Mouse (Mus musculus) CH12.LX (cell line): ENCODE measurements at regions not wholly inside any gene's neighbourhood (a gene's known extent, or its start where the extent isn't known, plus 50 kb on each side); places are given as distances from the start of the nearest gene placed in this dataset.

Experiments used
- DNase-seq: peaks from one replicate; pipeline ENCODE4 v3.0.0-alpha.2; 2013; ENCODE audit errors: extremely low read depth
- H3K27ac ChIP-seq: 2 replicates; pipeline ENCODE4 v1.5.1; 2012; ENCODE audit warnings: low read depth, mild to moderate bottlenecking, control low read depth, moderate library complexity; ENCODE audit not compliant: insufficient read depth
- H3K27me3 ChIP-seq: replicated peaks from 2 replicates; pipeline ENCODE3; 2012; ENCODE audit warnings: inconsistent platforms
- H3K36me3 ChIP-seq, 2 experiments: replicated peaks in 1 of 2; 2 replicates each; pipeline versions ENCODE3 to v1.6.1; 2012; ENCODE audit warnings: inconsistent platforms in 1 of 2, low read length in 1 of 2, mild to moderate bottlenecking in 1 of 2, mixed read lengths in 1 of 2, moderate library complexity in 1 of 2; ENCODE audit not compliant: control insufficient read depth in 1 of 2, insufficient read depth in 1 of 2
- H3K4me1 ChIP-seq, 2 experiments: 2 replicates each; pipeline ENCODE4 v1.6.1; 2012; ENCODE audit warnings: inconsistent platforms in 1 of 2, moderate library complexity in 1 of 2; ENCODE audit not compliant: insufficient read depth in 2 of 2, control insufficient read depth in 1 of 2
- H3K4me2 ChIP-seq: 2 replicates; pipeline ENCODE4 v1.6.1; 2012; ENCODE audit warnings: low read depth, mild to moderate bottlenecking, control low read depth; ENCODE audit not compliant: poor library complexity, insufficient read depth, severe bottlenecking
- H3K4me3 ChIP-seq, 3 experiments: fragments of 150-350 bp in 1 of 3; sonication (generic) in 1 of 3; replicated peaks in 1 of 3; 2 replicates each; pipeline versions ENCODE3 to v1.5.1; 2011 to 2012; ENCODE audit warnings: low read depth in 2 of 3, low read length in 2 of 3, mild to moderate bottlenecking in 2 of 3, moderate library complexity in 2 of 3, control low read depth in 1 of 3, improper control_type of control experiment in 1 of 3, inconsistent platforms in 1 of 3, mixed read lengths in 1 of 3; ENCODE audit not compliant: poor library complexity in 1 of 3
- H3K79me2 ChIP-seq: replicated peaks from 2 replicates; pipeline ENCODE4 v1.6.1; 2012; ENCODE audit warnings: mild to moderate bottlenecking, moderate library complexity; ENCODE audit not compliant: control insufficient read depth, poor library complexity, insufficient read depth, severe bottlenecking; ENCODE audit errors: extremely low read depth
- H3K9ac ChIP-seq: 2 replicates; pipeline ENCODE4 v1.6.1; 2012; ENCODE audit warnings: low read depth, mild to moderate bottlenecking, control low read depth, moderate library complexity; ENCODE audit not compliant: insufficient read depth
- H3K9me3 ChIP-seq: replicated peaks from 2 replicates; pipeline ENCODE3; 2012; ENCODE audit warnings: low read length, inconsistent platforms, mixed read lengths
- CHD1 ChIP-seq: IDR thresholded peaks from 2 replicates; pipeline ENCODE4 v1.6.1; 2012; ENCODE audit warnings: low read depth, low read length, improper control_type of control experiment, inconsistent platforms
- CTCF ChIP-seq, 2 experiments: IDR thresholded peaks in 1 of 2; conservative IDR thresholded peaks in 1 of 2; 2 replicates each; pipeline ENCODE4 v1.5.1; 2011 to 2012; ENCODE audit warnings: low read depth in 2 of 2, low read length in 2 of 2, improper control_type of control experiment in 1 of 2, inconsistent platforms in 1 of 2, mild to moderate bottlenecking in 1 of 2, moderate library complexity in 1 of 2
- E2F4 ChIP-seq: IDR thresholded peaks from 2 replicates; pipeline ENCODE4 v1.6.1; 2011; ENCODE audit warnings: low read depth, low read length, improper control_type of control experiment; ENCODE audit not compliant: insufficient replicate concordance
- ELF1 ChIP-seq: IDR thresholded peaks from 2 replicates; pipeline ENCODE4 v1.6.1; 2014; ENCODE audit warnings: low read depth, mild to moderate bottlenecking, inconsistent platforms, low read length, improper control_type of control experiment
- EP300 ChIP-seq: IDR thresholded peaks from 2 replicates; pipeline ENCODE4 v1.6.1; 2011; ENCODE audit warnings: low read length, improper control_type of control experiment
- ETS1 ChIP-seq: conservative IDR thresholded peaks from 2 replicates; pipeline ENCODE4 v1.6.1; 2012; ENCODE audit warnings: low read depth, mild to moderate bottlenecking, inconsistent platforms, low read length, improper control_type of control experiment, moderate library complexity
- GABPA ChIP-seq: IDR thresholded peaks from 2 replicates; pipeline ENCODE4 v1.6.1; 2012; ENCODE audit warnings: low read depth, low read length, improper control_type of control experiment, inconsistent platforms; ENCODE audit not compliant: insufficient replicate concordance
- HCFC1 ChIP-seq: IDR thresholded peaks from 2 replicates; pipeline ENCODE4 v1.6.1; 2012; ENCODE audit warnings: low read depth, mild to moderate bottlenecking, inconsistent platforms, low read length, improper control_type of control experiment
- JUN ChIP-seq: IDR thresholded peaks from 2 replicates; pipeline ENCODE4 v1.6.1; 2011; ENCODE audit warnings: low read depth, mild to moderate bottlenecking, low read length, improper control_type of control experiment, moderate library complexity; ENCODE audit not compliant: insufficient read depth
- JUND ChIP-seq: conservative IDR thresholded peaks from 2 replicates; pipeline ENCODE4 v1.6.1; 2011; ENCODE audit warnings: low read depth, low read length, improper control_type of control experiment
- MAFK ChIP-seq: IDR thresholded peaks from 2 replicates; pipeline ENCODE4 v1.6.1; 2011; ENCODE audit warnings: low read length, improper control_type of control experiment; ENCODE audit not compliant: insufficient replicate concordance
- MAX ChIP-seq: IDR thresholded peaks from 2 replicates; pipeline ENCODE4 v1.6.1; 2011; ENCODE audit warnings: low read length, improper control_type of control experiment
- MAZ ChIP-seq: IDR thresholded peaks from 2 replicates; pipeline ENCODE4 v1.6.1; 2012; ENCODE audit warnings: low read depth, mild to moderate bottlenecking, inconsistent platforms, low read length, improper control_type of control experiment, moderate library complexity
- MEF2A ChIP-seq: IDR thresholded peaks from 2 replicates; pipeline ENCODE4 v1.6.1; 2014; ENCODE audit warnings: low read depth, mild to moderate bottlenecking, inconsistent platforms, low read length, improper control_type of control experiment, borderline replicate concordance
- MXI1 ChIP-seq: IDR thresholded peaks from 2 replicates; pipeline ENCODE4 v1.6.1; 2011; ENCODE audit warnings: mild to moderate bottlenecking, low read depth, low read length, improper control_type of control experiment
- MYC ChIP-seq: IDR thresholded peaks from 2 replicates; pipeline ENCODE4 v1.6.1; 2011; ENCODE audit warnings: low read depth, mild to moderate bottlenecking, improper control_type of control experiment, low read length
- NELFE ChIP-seq: IDR thresholded peaks from 2 replicates; pipeline ENCODE4 v1.6.1; 2011; ENCODE audit warnings: low read depth, low read length, improper control_type of control experiment
- PAX5 ChIP-seq: IDR thresholded peaks from 2 replicates; pipeline ENCODE4 v1.6.1; 2012; ENCODE audit warnings: low read length, inconsistent platforms, mixed read lengths
- POLR2AphosphoS2 ChIP-seq: IDR thresholded peaks from 2 replicates; pipeline ENCODE4 v1.6.1; 2011; ENCODE audit warnings: low read depth, low read length, improper control_type of control experiment
- RAD21 ChIP-seq: IDR thresholded peaks from 2 replicates; pipeline ENCODE4 v1.6.1; 2011; ENCODE audit warnings: low read depth, mild to moderate bottlenecking, low read length, improper control_type of control experiment, moderate library complexity
- RCOR1 ChIP-seq: conservative IDR thresholded peaks from 2 replicates; pipeline ENCODE4 v1.6.1; 2012; ENCODE audit warnings: low read depth, mild to moderate bottlenecking, inconsistent platforms, low read length, improper control_type of control experiment
- SIN3A ChIP-seq: IDR thresholded peaks from 2 replicates; pipeline ENCODE4 v1.6.1; 2012; ENCODE audit warnings: low read length, improper control_type of control experiment, inconsistent platforms
- SMC3 ChIP-seq: IDR thresholded peaks from 2 replicates; pipeline ENCODE4 v1.6.1; 2011; ENCODE audit warnings: low read depth, low read length, improper control_type of control experiment
- TBP ChIP-seq: conservative IDR thresholded peaks from 2 replicates; pipeline ENCODE4 v1.6.1; 2011; ENCODE audit warnings: low read depth, low read length, improper control_type of control experiment
- UBTF ChIP-seq: IDR thresholded peaks from 2 replicates; pipeline ENCODE4 v1.6.1; 2012; ENCODE audit warnings: low read depth, mild to moderate bottlenecking, inconsistent platforms, low read length, improper control_type of control experiment, moderate library complexity
- USF2 ChIP-seq: conservative IDR thresholded peaks from 2 replicates; pipeline ENCODE4 v1.6.1; 2011; ENCODE audit warnings: low read depth, low read length, improper control_type of control experiment
- ZC3H11A ChIP-seq: IDR thresholded peaks from 2 replicates; pipeline ENCODE4 v1.6.1; 2012; ENCODE audit warnings: low read depth, mild to moderate bottlenecking, inconsistent platforms, low read length, improper control_type of control experiment
- ZKSCAN1 ChIP-seq: IDR thresholded peaks from 2 replicates; pipeline ENCODE4 v1.6.1; 2012; ENCODE audit warnings: low read depth, inconsistent platforms, low read length, improper control_type of control experiment, borderline replicate concordance
- ZNF384 ChIP-seq: IDR thresholded peaks from 2 replicates; pipeline ENCODE4 v1.6.1; 2012; ENCODE audit warnings: low read depth, low read length, improper control_type of control experiment, inconsistent platforms
- dilution Hi-C: fragments of 300-500 bp; cut with MboI; formaldehyde crosslinking; loops from 2 replicates; pipeline ENCODE4 v1.14.3; 2020; ENCODE audit warnings: low sequenced_read_pairs; ENCODE audit not compliant: extremely low pct_unique_long_range_greater_than_20kb, extremely low pct_ligation_motif_present
- in situ Hi-C: fragments of 300-500 bp; cut with MboI; formaldehyde crosslinking; loops from 3 replicates; pipeline ENCODE4 v1.14.3; 2019; ENCODE audit warnings: low sequenced_read_pairs, low pct_ligation_motif_present, low pct_unique_long_range_greater_than_20kb, mixed read lengths

DNA sequence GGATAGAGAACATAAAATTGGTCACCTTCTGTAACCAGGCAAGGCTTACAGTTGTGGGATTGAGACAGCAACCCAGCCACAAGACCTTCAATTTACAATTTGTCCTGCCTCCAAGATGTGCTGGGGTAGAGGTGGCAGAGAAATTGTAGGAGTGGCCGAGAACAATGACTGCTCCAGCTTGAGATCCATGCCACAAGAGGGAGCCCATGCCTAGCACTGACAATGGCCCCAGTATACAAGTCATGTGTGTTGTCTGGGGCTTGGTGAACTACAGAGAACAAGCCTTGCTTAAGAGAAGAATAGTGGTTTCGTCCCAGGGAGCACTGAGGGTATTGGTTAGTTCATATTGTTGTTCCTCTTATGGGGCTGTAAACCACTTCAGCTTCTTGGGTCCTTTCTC is 146.6 kb upstream of the Sel1l start:
- DNase-seq, result peak; percentile 21
- Histone ChIP-seq H3K4me3 (no peak overlapping the region), H3K27me3 (no peaks in the 10 kb centered on the region), H3K4me1 (peaks cover 4% of the 10 kb centered on the region in 2 experiments; a peak in 2 of 4 replicates), H3K9me3 (no peaks in the 10 kb centered on the region), H3K4me2 (no peak overlapping the region), H3K27ac (no peak overlapping the region), H3K9ac (no peak overlapping the region), H3K79me2 (no peaks in the 10 kb centered on the region), H3K36me3 (no peaks in the 10 kb centered on the region)
- in situ Hi-C loops, result no loop called here
- TF ChIP-seq ZKSCAN1 (no peak), HCFC1 (no peak), RCOR1 (no peak), ZNF384 (no peak), MXI1 (no peak), MAFK (no peak), NELFE (no peak), ZC3H11A (no peak), MAZ (no peak), JUN (no peak), ETS1 (no peak), SMC3 (peak; percentile 33), CTCF (conservative IDR thresholded peaks at IDR 0.05 in 1 of 2, IDR thresholded peaks at IDR 0.05 in 1 of 2; ENCODE audit: low read depth in 2 of 2, low read length in 2 of 2) (peak in 1 of 2 experiments; percentile 56; a peak in 2 of 4 replicates), GABPA (no peak), POLR2AphosphoS2 (no peak), ELF1 (no peak), MEF2A (no peak), PAX5 (no peak), RAD21 (peak; percentile 45), EP300 (no peak), SIN3A (no peak)
- dilution Hi-C loops, result no loop called here

DNA sequence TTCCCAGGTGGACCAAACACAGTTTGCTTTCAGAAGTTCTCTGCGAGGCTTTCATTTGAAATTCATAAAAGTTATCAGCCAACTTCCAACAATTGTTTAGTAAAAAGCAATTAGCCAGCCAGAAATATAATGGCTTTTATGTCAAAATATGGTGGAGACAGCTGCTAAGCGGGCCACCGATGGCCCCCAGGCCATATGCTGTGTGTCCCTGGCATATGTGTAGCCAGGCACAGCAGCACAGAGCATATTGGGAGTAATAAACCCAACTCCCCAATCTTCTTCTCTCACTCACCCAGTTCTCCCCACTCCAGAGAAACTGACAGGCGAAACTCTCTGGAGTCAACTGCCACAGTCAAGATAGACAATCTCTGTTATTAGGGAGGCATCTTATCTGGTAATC is 137.5 kb upstream of the Sel1l start:
- Histone ChIP-seq H3K4me1 (no peaks in the 10 kb centered on the region), H3K79me2 (no peaks in the 10 kb centered on the region), H3K27me3 (no peaks in the 10 kb centered on the region), H3K4me2 (no peak overlapping the region), H3K4me3 (no peak overlapping the region), H3K9ac (no peak overlapping the region), H3K36me3 (no peaks in the 10 kb centered on the region), H3K27ac (no peak overlapping the region), H3K9me3 (no peaks in the 10 kb centered on the region)
- no peak for TF ChIP-seq CHD1
- no peak for TF ChIP-seq MAX
- no peak for TF ChIP-seq TBP
- TF ChIP-seq HCFC1, result no peak
- TF ChIP-seq SIN3A, result no peak
- no peak for TF ChIP-seq JUND
- TF ChIP-seq ZKSCAN1, result no peak
- TF ChIP-seq MYC, result no peak
- no peak for TF ChIP-seq MEF2A
- no peak for TF ChIP-seq USF2
- TF ChIP-seq POLR2AphosphoS2, result no peak
- no peak for TF ChIP-seq E2F4
- no peak for TF ChIP-seq RCOR1
- no peak for TF ChIP-seq ELF1
- no peak for TF ChIP-seq CTCF (conservative IDR thresholded peaks at IDR 0.05 in 1 of 2, IDR thresholded peaks at IDR 0.05 in 1 of 2; ENCODE audit: low read depth in 2 of 2, low read length in 2 of 2)
- no peak for TF ChIP-seq EP300
- no peak for TF ChIP-seq NELFE
- TF ChIP-seq UBTF, result no peak
- in situ Hi-C loops (no loop called here), dilution Hi-C loops (no loop called here)
- DNase-seq, result no peak
